Mouse (Mus musculus) left cerebral cortex, adult 2 months (tissue): ENCODE data around the gene Mettl27. TPM values are rescaled to one million over a fixed set of nuclear protein-coding genes. Genes with fewer than 3 reads are reported as not detected.

Source experiments
- DNase-seq, 2 experiments: peaks; one replicate each; pipeline ENCODE4 v3.0.0; 2021 to 2022; ENCODE audit warnings: low spot score in 2 of 2, mixed read lengths in 1 of 2; ENCODE audit errors: extremely low spot score in 1 of 2
- H3K27ac ChIP-seq: fragments of 200-600 bp; 2 replicates; pipeline ENCODE4 v1.8.1; 2022
- H3K4me3 ChIP-seq: fragments of 200-600 bp; 2 replicates; pipeline ENCODE4 v1.8.1; 2022
- CTCF ChIP-seq: fragments of 200-600 bp; IDR thresholded peaks from 2 replicates; pipeline ENCODE4 v1.8.1; 2022; ENCODE audit warnings: antibody characterized with exemption, mild to moderate bottlenecking, moderate library complexity
- intact Hi-C: fragments of 180-260 bp; cut with DNase I; formaldehyde crosslinking; loops from one replicate; pipeline ENCODE4 v1.15.1; 2025
- total RNA-seq, 2 experiments: library from RNA; stranded (reverse); gene quantifications; 2 replicates each; pipeline ENCODE4 v1.2.3; 2021

The Mettl27 gene
- total RNA-seq, 2 experiments from 2014 or later, result 7.5 to 9.3 TPM

DNA sequence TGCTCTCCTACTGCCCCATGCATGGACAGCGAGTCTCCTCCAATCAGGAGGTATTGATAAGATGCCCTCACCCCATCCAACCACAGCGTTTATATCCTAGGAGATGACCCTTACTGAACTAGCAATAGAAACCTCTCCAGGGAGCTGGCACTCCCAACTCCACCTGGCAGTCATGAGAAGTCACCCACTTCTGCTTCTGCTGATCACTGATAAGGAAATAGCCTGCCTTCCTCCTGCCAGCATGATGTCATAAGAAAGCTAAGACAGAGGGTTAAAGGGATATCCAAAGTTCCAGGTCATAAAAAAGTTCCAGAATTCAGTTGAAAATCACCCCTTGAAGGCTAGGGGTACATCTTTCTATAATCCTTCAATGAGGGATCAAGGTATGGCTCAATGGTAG, 44.0 kb downstream of the Mettl27 start:
- no peak for DNase-seq
- Histone ChIP-seq H3K4me3 (no peak overlapping the region), H3K27ac (no peak overlapping the region)
- TF ChIP-seq CTCF, result no peak
- intact Hi-C loops, result no loop called here

DNA sequence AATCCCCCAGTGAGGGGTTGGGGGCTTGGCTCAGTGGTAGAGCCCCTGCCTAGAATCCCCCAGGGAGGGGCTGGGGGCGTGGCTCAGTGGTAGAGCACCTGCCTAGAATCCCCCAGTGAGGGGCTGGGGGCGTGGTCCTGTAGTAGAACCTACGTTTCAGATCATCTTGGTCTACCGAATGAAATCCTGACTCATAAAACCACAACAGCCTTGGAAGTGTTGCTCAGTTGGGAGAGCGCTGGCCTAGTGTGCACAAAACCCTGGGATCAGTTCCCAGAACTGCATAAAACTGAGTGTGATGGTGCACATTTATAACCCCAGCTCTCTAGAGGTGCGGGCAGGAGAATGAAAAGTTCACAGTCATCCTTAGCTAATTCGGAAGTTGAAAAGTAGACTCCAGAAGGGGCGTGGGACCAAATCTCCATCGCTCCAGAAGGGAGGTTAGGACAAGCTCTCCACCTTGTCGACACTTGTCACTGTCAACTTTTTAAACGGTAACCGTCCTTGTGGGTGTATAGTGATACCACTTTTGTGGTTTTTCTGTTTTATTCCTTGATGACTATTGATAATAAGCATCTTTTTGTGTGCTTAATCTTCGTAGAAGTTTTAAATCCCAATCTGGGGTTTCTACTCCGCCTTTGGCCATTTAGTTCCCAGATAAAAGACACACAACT, 44.5 kb downstream of the Mettl27 start:
- Histone ChIP-seq H3K4me3 (no peak overlapping the region), H3K27ac (no peak overlapping the region)
- TF ChIP-seq CTCF, result no peak
- intact Hi-C loops, result no loop called here
- no peak for DNase-seq

DNA sequence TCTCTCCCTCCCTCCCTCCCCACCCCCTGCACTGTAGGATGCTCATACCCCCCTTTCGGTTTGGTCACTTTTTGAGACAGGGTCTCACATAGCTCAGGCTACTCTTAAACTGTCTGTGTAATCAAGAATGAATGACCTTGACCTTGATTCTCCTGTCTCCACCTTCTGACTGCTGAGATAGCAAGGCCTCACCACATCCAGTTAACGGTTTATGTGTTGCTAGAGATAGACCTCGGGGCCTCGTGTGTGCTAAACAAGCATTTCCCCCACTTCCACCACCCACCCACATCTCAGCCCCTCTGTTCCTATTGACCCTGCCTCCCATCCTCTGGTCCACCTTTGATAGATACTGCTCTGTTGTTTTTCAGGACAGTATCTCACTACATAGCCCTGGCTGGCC, 45.7 kb downstream of the Mettl27 start:
- DNase-seq, result no peak
- no peak overlapping the region for H3K4me3 ChIP-seq
- intact Hi-C loops, result no loop called here
- no peak overlapping the region for H3K27ac ChIP-seq
- no peak for TF ChIP-seq CTCF

DNA sequence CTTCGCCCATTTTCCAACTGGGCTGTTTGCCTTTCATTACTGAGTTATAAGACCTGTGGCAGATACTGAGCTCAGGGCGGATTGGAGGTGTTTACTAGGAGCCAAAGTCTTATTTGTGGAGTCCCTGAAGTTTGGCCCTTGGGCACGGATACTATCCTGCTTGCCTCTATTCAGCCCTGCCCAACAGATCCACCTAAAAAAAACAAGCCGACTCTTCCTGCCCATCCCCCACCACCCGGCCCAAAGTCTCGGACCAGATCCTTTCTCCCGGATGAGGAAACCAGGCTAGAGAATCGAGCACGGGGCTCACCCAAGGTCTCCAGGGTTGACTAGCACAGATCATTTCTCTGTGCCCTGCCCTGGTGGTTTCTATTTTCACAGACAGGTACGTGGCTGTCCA, 49.0 kb downstream of the Mettl27 start:
- no peak for TF ChIP-seq CTCF
- intact Hi-C loops, result no loop called here
- no peak overlapping the region for H3K27ac ChIP-seq
- no peak for DNase-seq
- H3K4me3 ChIP-seq, result no peak overlapping the region

DNA sequence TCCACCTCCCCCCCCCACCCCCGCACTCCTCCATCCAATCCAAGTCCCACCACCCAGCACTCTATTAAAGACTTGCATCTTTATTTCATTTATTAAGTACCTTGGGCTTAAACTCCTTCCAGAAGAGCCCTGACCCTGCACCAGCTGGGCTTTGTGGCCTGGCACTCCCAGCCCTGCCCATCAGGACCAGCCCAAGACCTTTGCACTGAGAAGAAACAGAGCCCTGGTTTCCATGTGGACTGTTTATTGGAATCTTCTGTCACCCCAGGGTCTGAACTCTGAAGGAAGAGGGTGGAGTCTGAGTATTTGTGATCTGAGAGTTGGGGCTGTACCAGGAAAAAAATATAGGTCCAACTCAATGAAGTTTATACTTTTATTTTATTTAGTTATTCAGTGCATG, 50.9 kb downstream of the Mettl27 start:
- H3K27ac ChIP-seq, result no peak overlapping the region
- intact Hi-C loops, result no loop called here
- H3K4me3 ChIP-seq, result no peak overlapping the region
- no peak for TF ChIP-seq CTCF
- DNase-seq, result no peak

DNA sequence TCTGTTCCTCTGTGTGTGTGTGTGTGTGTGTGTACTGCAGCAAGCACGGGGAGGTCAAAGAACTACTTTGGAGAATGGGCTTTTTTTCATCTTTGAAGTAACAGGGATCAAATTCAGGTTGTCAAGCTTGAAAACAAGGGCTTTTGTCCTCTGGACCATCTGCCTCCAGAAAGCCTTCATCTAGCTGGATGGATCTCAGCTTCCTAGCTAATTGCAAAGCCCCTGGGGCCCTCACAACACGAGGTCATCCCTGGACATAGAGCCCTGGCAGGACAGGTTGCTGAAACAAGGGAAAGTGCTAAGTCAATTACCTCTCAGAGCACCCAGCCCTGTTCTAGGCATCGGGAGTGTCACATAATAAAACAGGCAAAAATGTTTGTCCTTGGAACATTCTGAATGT, 51.6 kb downstream of the Mettl27 start:
- DNase-seq, result no peak
- TF ChIP-seq CTCF, result no peak
- intact Hi-C loops, result no loop called here
- H3K27ac ChIP-seq, result no peak overlapping the region
- H3K4me3 ChIP-seq, result no peak overlapping the region

DNA sequence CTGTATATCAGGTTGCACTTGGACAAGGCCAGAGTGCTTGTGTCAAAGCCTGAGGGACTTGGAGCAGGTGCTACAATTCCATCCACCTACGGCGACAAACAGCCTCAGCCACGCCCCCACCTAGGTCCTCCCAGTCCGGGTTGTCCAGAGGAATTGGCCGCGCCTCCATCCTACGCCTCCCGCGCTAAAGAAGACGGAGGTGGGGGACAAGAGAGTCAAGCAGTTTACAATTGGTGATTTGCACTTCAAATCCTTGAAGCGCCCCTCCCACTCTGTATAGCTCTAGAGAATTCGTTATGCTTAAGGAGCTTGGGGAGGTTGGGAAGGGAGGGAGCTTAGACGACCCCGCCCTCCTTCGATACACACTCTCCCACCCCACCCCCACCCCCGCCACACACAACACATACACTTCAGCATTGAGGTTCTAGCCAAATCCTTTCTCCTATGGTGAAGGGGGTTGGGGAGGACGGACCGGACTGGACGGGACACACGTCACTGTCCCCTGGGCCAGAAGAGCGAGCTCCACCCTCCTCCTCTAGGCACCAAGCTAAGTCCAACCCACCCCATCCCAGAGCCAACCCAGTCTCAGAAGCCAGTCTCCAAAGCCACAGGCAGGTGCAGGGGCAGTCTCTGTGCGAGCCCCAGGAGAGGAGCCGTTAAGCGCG, 53.6 kb downstream of the Mettl27 start, which contains the start of gene Cldn3:
Gene Cldn3 (plus strand): TSS at position 582 of the 665 bp plus-strand sequence.
- intact Hi-C loops, result no loop called here
- no peak for TF ChIP-seq CTCF
- Histone ChIP-seq H3K4me3 (no peak within 1 kb of the TSS; the same call in 1 of the 2 replicates), H3K27ac (no peak within 1 kb of the TSS)
- DNase-seq, result no peak

DNA sequence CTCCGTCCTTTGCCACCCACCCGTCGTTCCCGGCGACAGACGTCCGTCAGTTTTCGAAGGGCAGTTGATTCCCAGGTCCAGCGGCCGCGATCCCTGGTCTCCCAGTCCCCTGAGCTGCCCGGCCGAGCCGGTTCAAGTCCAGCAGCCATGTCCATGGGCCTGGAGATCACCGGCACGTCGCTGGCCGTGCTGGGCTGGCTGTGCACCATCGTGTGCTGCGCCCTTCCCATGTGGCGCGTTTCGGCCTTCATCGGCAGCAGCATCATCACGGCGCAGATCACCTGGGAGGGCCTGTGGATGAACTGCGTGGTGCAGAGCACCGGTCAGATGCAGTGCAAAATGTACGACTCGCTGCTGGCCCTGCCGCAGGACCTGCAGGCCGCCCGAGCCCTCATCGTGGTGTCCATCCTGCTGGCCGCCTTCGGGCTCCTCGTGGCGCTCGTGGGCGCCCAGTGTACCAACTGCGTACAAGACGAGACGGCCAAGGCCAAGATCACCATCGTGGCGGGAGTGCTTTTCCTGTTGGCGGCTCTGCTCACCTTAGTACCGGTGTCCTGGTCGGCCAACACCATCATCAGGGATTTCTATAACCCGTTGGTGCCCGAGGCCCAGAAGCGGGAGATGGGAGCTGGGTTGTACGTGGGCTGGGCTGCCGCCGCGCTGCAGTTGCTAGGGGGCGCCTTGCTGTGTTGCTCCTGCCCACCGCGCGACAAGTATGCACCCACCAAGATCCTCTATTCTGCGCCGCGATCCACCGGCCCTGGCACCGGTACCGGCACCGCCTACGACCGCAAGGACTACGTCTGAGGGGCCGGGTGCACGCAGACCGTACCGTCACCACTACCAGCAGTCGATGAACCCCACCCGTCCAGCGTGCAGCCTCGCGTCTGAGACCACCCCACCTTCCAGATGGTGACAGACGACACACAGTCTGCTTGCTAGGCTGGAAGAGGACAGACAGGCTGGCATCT, 54.4 kb downstream of the Mettl27 start:
- no peak overlapping the region; the same call in 1 of the 2 replicates for H3K4me3 ChIP-seq
- no peak overlapping the region for H3K27ac ChIP-seq
- DNase-seq, result peak in 1 of 2 experiments; percentile 14
- intact Hi-C loops, result no loop called here
- no peak; the same call in 1 of the 2 replicates for TF ChIP-seq CTCF

DNA sequence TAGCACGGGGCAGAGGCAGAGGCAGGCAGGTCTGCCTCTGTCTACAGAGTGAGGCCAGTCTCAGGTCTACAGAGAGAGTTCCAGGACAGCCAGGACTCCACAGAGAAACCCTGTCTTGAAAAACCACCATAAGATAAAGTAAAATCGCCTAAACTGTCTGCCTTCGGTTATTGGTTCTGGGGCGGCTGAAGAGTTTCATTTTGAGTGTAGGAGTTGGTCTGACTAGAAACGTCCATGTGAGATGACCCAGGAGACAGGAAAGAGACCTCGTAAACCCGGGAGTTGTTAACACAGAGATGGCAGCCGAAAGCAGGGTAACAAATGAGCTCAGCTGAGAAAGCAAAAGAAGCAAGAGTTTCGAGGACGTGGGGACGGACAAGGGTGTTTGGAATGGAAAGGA, 57.0 kb downstream of the Mettl27 start:
- TF ChIP-seq CTCF, result no peak
- Histone ChIP-seq H3K4me3 (no peak overlapping the region), H3K27ac (no peak overlapping the region)
- intact Hi-C loops, result no loop called here
- no peak for DNase-seq

DNA sequence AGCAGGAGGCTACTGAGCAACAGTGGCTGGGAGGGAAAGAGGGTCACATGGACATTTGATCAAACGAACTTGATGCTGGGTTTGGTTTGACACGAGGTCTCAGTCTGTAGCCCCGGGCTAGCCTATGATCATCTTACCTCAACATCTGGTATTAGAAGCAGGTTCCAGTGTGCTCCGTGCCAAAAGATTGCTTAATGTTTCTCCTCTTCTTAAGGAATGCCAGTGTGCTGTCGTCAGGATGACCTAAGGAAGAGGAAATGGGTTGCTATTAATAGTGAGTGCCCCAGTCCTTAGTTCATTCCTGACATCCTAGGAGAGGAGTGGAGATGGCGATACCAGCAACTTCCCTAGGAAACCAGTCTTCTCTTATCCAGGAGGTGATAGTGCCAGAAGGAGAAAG, 57.6 kb downstream of the Mettl27 start:
- intact Hi-C loops, result no loop called here
- no peak for DNase-seq
- H3K4me3 ChIP-seq, result no peak overlapping the region
- no peak for TF ChIP-seq CTCF
- no peak overlapping the region for H3K27ac ChIP-seq

Other genes with a start within 250 kb of the Mettl27 start
- 10 to 100 TPM; 59.8 to 65.4 TPM for gene Limk1, start 243.8 kb upstream of the Mettl27 start, total RNA-seq
- gene Eln, start 185.0 kb upstream of the Mettl27 start, total RNA-seq, result 10 to 100 TPM; 11.3 to 11.7 TPM
- not detected for gene Tmem270, start 25.6 kb upstream of the Mettl27 start, total RNA-seq
- not detected for gene Cldn13, start 16.8 kb upstream of the Mettl27 start, total RNA-seq
- gene Cldn4, start 14.6 kb downstream of the Mettl27 start, total RNA-seq, result not detected
- gene Cldn3, start 53.8 kb downstream of the Mettl27 start, total RNA-seq, result under 1 TPM; 0.81 to 0.82 TPM
- gene Abhd11, start 76.8 kb downstream of the Mettl27 start, total RNA-seq, result 10 to 100 TPM; 31.3 to 39.3 TPM
- gene Stx1a, start 91.1 kb downstream of the Mettl27 start, total RNA-seq, result 100 to 1,000 TPM; 340 to 346 TPM
- 10 to 100 TPM; 38.6 to 41.7 TPM for gene Dnajc30, start 131.8 kb downstream of the Mettl27 start, total RNA-seq
- gene Bud23, start 132.6 kb downstream of the Mettl27 start, total RNA-seq, result 10 to 100 TPM; 53.4 to 57.3 TPM
- 10 to 100 TPM; 26.8 to 30.8 TPM for gene Vps37d, start 145.9 kb downstream of the Mettl27 start, total RNA-seq
- 1 to 10 TPM; 3.7 to 3.8 TPM for gene Mlxipl, start 157.5 kb downstream of the Mettl27 start, total RNA-seq
- 10 to 100 TPM; 26.1 to 27.0 TPM for gene Tbl2, start 217.3 kb downstream of the Mettl27 start, total RNA-seq
- 10 to 100 TPM; 50.6 to 54.6 TPM for gene Bcl7b, start 235.9 kb downstream of the Mettl27 start, total RNA-seq